Mouse (Mus musculus): ENCODE measurements around the gene 3110070M22Rik. TPM values are rescaled to one million over a fixed set of nuclear protein-coding genes. Genes with fewer than 3 reads are reported as not detected.
A peak's percentile ranks its signal among the peaks of the same experiment; 100 is the strongest.
"Not testable (repeated sequence)": the region's sequence is repeated elsewhere in the genome, so short reads cannot be mapped to it uniquely, and the experiment has no call there.

3110070M22Rik gene
- 0.13 and 0.25 TPM in 2 replicates for polyA plus RNA-seq (2015; fragmentation: Nextera tagmentation; extraction: Ambion mirVana)

DNA sequence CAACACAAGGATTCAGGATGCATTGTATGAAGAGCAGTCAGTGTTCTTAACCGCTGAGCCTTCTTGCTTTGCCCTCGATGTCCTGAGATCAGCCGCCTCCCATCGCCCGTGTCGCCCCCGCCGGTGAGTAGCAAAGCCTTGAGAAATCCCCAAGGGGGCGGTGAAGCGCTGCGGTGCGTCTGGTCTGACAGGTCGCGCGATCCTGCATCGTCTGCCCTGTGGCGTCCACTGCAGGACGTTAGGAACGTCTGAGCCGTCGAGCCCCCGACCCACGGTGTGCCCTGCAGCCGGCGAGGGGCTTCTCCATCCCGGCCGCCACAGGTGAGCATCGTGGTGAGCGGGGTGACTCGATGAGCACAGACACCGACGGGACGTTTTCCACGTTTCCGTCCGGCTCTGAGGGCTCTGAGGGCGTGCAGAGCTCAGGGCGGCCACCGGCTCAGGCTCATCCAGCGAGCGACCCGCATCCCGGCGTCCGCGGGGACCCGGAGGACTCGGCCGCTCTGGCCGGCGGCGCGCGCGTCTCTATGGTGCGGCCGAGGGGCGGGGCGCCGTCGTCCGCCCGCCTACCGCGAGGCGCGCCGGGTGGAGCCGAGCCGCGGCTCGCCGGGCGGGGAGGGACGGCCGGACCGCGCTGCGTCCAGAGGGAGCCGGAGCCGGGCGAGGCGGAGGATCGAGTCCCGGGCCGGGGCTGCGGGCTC, at the start of gene 3110070M22Rik, which contains the start of gene Tmem267:
TSS of gene 3110070M22Rik (minus strand) at position 504 of the 701 bp plus-strand sequence.
TSS of gene Tmem267 (plus strand) at position 160 of the 701 bp plus-strand sequence.
- no peaks in the 10 kb centered on the region for H3K27me3 ChIP-seq (ENCODE audit: control insufficient read depth, insufficient read depth, low read depth, low read length)
- no peaks in the 10 kb centered on the region for H3K4me1 ChIP-seq (ENCODE audit: control insufficient read depth, low read depth, low read length)
- H3K4me2 ChIP-seq (ENCODE audit: low read depth, low read length): peak within 1 kb of the TSS; percentile 47
- WGBS (ENCODE audit: insufficient replicate concordance): 74% methylated on average over 87 of the region's 87 CpGs
- ATAC-seq (ENCODE audit: low read depth): no peak; the same call in 1 of the 2 replicates
- no peak within 1 kb of the TSS; the same call in 1 of the 2 replicates for H3K4me3 ChIP-seq (ENCODE audit: low read depth, low read length)
- peaks cover 7% of the 10 kb centered on the region for H3K36me3 ChIP-seq (ENCODE audit: control insufficient read depth, insufficient read depth)
- peaks cover 8% of the 10 kb centered on the region for H3K9me3 ChIP-seq (replicated peaks; ENCODE audit: control insufficient read depth, low read length)
- peak within 1 kb of the TSS; percentile 50 for H3K9ac ChIP-seq (ENCODE audit: low read depth, low read length)
- H3K27ac ChIP-seq (ENCODE audit: low read length): no peak within 1 kb of the TSS

DNA sequence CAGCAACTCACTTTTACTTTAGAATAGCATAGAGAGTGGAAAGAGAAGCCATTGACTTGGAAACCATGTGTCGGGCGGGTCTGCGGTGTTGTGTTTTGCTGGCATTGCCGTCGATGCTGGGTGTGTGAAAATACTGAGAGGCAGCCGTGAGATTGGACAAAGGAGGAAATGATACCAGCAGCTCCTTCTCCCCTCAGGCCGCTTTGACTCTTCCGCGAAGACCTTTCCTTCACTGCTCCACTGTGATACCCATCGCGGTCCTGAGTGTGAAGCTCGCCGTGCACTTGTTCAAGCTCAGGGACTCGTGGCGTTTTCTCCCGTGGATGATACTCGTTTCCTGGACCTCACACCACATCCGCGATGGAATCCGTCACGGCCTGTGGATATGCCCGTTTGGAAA, 6.8 kb upstream of the 3110070M22Rik start:
- H3K9me3 ChIP-seq (replicated peaks; ENCODE audit: control insufficient read depth, low read length): peaks cover 11% of the 10 kb centered on the region
- ATAC-seq (ENCODE audit: low read depth): peak; percentile 25; the same call in 1 of the 2 replicates
- H3K27me3 ChIP-seq (ENCODE audit: control insufficient read depth, insufficient read depth, low read depth, low read length); H3K36me3 ChIP-seq (ENCODE audit: control insufficient read depth, insufficient read depth); H3K4me2 ChIP-seq (ENCODE audit: low read depth, low read length); H3K4me1 ChIP-seq (ENCODE audit: control insufficient read depth, low read depth, low read length); H3K27ac ChIP-seq (ENCODE audit: low read length); H3K9ac ChIP-seq (ENCODE audit: low read depth, low read length); H3K4me3 ChIP-seq (ENCODE audit: low read depth, low read length): not testable (repeated sequence)
- WGBS (ENCODE audit: insufficient replicate concordance): 83% methylated on average over 9 of the region's 22 CpGs

DNA sequence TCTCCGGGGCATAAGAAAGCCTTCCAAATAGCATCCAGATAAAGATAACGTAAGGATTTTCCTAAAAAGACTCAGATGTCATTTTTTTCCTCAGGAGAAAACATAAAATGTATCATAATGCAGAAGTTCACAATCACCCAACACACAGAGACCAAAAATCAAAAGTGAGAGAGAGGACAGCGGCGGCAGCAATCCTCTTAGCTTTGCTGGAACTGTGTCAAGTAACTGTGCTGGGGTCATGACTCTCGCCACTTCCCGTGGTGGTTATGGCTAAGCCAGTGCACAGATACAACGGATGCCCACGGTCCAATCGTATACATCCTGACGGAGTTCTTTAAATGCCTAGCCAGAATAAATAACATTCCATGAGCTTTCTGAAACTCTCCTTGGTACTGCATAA, 3.9 kb upstream of the 3110070M22Rik start:
- ATAC-seq (ENCODE audit: low read depth): not testable (repeated sequence)

DNA sequence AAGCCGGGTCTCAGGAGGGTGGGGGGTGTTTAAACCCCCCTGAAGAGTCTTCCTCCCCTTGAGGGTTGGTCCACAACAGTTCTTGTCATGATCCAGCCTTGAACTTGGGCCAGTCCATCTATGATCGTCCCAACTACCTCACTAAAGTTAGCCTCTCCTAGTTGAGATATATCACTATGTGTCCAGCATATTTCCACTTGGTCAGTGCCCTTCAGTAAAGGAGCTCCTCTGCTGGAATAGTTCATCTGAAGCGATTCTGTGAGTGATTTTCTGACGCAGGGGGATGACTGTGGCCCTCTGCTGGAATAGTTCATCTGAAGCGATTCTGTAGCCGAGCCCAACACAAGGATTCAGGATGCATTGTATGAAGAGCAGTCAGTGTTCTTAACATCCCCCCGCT, 829 bp downstream of the 3110070M22Rik start:
- no peak for ATAC-seq (ENCODE audit: low read depth)
- H3K9me3 ChIP-seq (replicated peaks; ENCODE audit: control insufficient read depth, low read length): peaks cover 8% of the 10 kb centered on the region
- H3K9ac ChIP-seq (ENCODE audit: low read depth, low read length): no peak overlapping the region
- no peak overlapping the region for H3K27ac ChIP-seq (ENCODE audit: low read length)
- WGBS (ENCODE audit: insufficient replicate concordance): 55% methylated on average over 7 of the region's 7 CpGs
- peaks cover 7% of the 10 kb centered on the region for H3K36me3 ChIP-seq (ENCODE audit: control insufficient read depth, insufficient read depth)
- H3K4me2 ChIP-seq (ENCODE audit: low read depth, low read length): peak overlapping the region; percentile 47
- H3K27me3 ChIP-seq (ENCODE audit: control insufficient read depth, insufficient read depth, low read depth, low read length): no peaks in the 10 kb centered on the region
- no peaks in the 10 kb centered on the region for H3K4me1 ChIP-seq (ENCODE audit: control insufficient read depth, low read depth, low read length)
- no peak overlapping the region for H3K4me3 ChIP-seq (ENCODE audit: low read depth, low read length)

More for the DNA sequence above, 3.9 kb upstream of the 3110070M22Rik start:
- not testable (repeated sequence) for H3K27ac ChIP-seq (ENCODE audit: low read length); H3K9ac ChIP-seq (ENCODE audit: low read depth, low read length); H3K27me3 ChIP-seq (ENCODE audit: control insufficient read depth, insufficient read depth, low read depth, low read length); H3K4me2 ChIP-seq (ENCODE audit: low read depth, low read length); H3K36me3 ChIP-seq (ENCODE audit: control insufficient read depth, insufficient read depth); H3K4me3 ChIP-seq (ENCODE audit: low read depth, low read length); H3K4me1 ChIP-seq (ENCODE audit: control insufficient read depth, low read depth, low read length)
- H3K9me3 ChIP-seq (replicated peaks; ENCODE audit: control insufficient read depth, low read length): peaks cover 11% of the 10 kb centered on the region
- WGBS (ENCODE audit: insufficient replicate concordance): 73% methylated on average over 10 of the region's 10 CpGs

DNA sequence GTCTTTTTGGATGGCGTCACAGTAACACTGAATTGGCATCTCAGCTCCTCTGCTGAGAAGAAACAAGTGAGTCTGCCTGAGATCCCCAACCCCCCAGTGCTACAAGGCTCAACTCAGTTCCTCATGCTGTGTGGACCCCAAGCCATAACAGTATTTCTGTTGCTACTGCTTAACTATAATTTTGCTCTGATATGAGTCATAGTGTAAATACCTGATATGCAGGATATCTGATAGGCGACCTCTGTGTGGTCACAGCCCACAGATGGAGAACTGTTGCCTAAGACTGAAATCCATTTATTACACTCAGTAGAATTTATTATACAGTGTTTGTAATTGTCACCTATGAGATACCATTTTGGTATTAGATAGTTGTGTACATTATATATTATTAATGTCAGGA, 10.4 kb downstream of the 3110070M22Rik start:
- no peak for ATAC-seq (ENCODE audit: low read depth)
- peaks cover 22% of the 10 kb centered on the region for H3K36me3 ChIP-seq (ENCODE audit: control insufficient read depth, insufficient read depth)
- 75% methylated on average over 2 of the region's 2 CpGs for WGBS (ENCODE audit: insufficient replicate concordance)

DNA sequence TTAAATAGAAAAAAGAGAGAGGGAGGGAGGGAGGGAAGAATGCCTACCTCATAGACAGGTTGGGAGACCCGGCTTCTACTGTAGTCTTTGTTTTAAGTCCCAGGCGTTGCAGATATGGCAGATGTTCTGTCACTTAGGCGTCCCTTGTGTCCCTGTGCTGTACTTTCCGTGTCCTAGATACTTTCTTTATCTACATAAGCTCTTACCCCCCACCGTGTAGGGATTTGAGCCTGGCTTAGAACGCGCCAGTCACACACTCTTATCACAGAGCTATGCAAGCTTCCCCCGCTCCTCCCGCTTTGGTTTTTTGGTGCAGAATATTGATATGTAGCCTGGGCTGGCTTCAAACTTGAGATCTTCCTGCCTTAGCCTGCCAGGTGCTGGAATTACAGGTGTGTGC, 11.6 kb downstream of the 3110070M22Rik start:
- H3K4me3 ChIP-seq (ENCODE audit: low read depth, low read length): no peak overlapping the region
- peaks cover 22% of the 10 kb centered on the region for H3K36me3 ChIP-seq (ENCODE audit: control insufficient read depth, insufficient read depth)
- WGBS (ENCODE audit: insufficient replicate concordance): 62% methylated on average over 9 of the region's 9 CpGs
- no peaks in the 10 kb centered on the region for H3K27me3 ChIP-seq (ENCODE audit: control insufficient read depth, insufficient read depth, low read depth, low read length)
- H3K9ac ChIP-seq (ENCODE audit: low read depth, low read length): no peak overlapping the region
- ATAC-seq (ENCODE audit: low read depth): no peak
- H3K27ac ChIP-seq (ENCODE audit: low read length): no peak overlapping the region
- H3K4me2 ChIP-seq (ENCODE audit: low read depth, low read length): no peak overlapping the region
- H3K9me3 ChIP-seq (replicated peaks; ENCODE audit: control insufficient read depth, low read length): no peaks in the 10 kb centered on the region
- H3K4me1 ChIP-seq (ENCODE audit: control insufficient read depth, low read depth, low read length): no peaks in the 10 kb centered on the region

More for the DNA sequence above, 10.4 kb downstream of the 3110070M22Rik start:
- no peaks in the 10 kb centered on the region for H3K4me1 ChIP-seq (ENCODE audit: control insufficient read depth, low read depth, low read length)
- H3K9me3 ChIP-seq (replicated peaks; ENCODE audit: control insufficient read depth, low read length): no peaks in the 10 kb centered on the region
- no peak overlapping the region for H3K27ac ChIP-seq (ENCODE audit: low read length)
- no peaks in the 10 kb centered on the region for H3K27me3 ChIP-seq (ENCODE audit: control insufficient read depth, insufficient read depth, low read depth, low read length)
- no peak overlapping the region for H3K4me2 ChIP-seq (ENCODE audit: low read depth, low read length)
- H3K4me3 ChIP-seq (ENCODE audit: low read depth, low read length): no peak overlapping the region
- no peak overlapping the region for H3K9ac ChIP-seq (ENCODE audit: low read depth, low read length)

DNA sequence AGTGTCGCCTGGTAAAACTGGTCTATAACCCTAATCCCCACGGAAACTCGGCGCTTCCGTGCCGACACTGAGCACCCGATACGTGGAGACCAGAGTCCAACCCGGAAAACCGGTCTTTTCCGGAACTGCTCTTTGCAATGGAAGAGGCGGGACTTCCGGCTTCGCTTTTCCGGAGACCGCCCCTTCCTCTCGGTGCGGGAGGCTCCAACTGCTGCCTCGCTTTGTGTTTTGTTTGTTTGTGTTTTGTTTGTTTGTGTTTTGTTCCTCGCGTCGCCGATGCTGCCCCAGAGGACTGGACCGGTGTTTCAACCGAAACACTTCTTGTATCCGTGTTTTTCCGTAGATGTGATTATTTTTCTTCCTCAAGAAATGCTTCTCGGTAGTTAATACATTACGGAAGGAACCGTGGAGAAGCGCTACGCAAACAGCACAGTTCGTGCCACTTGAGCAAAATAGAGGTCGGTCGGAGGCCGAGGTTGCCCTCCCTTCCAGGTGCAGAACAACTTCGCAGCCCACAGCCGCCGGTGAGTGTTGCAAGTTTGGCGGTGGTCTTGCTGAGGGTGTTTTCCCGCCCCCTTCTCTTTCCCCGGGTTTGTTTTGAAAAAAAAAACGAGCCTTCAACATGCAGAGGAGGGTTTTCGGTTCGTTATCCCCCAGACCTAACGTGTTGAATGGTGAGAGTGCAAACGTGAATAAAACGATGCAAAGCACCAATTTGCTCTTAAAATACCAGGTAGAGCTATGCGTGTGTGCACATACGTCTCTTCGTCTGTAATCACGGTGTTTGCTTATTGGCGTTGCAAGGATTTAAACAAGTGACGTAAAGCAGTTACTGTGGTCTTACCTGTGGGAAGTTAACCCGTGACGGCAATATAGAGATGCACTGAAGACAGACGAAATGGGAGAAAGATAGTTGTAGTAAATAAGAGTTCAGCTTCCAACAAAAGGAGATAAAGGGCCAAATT, 25.3 kb downstream of the 3110070M22Rik start, which contains the start of gene 4833420G17Rik:
TSS of gene 4833420G17Rik (plus strand) at position 173 of the 965 bp plus-strand sequence.
- Histone ChIP-seq H3K27ac (ENCODE audit: low read length) (peak within 1 kb of the TSS; percentile 84), H3K9ac (ENCODE audit: low read depth, low read length) (peak within 1 kb of the TSS; percentile 70), H3K9me3 (replicated peaks; ENCODE audit: control insufficient read depth, low read length) (no peaks in the 10 kb centered on the region), H3K4me2 (ENCODE audit: low read depth, low read length) (peak within 1 kb of the TSS; percentile 83), H3K4me3 (ENCODE audit: low read depth, low read length) (peak within 1 kb of the TSS; percentile 75), H3K27me3 (ENCODE audit: control insufficient read depth, insufficient read depth, low read depth, low read length) (no peaks in the 10 kb centered on the region), H3K4me1 (ENCODE audit: control insufficient read depth, low read depth, low read length) (peaks cover 9% of the 10 kb centered on the region), H3K36me3 (ENCODE audit: control insufficient read depth, insufficient read depth) (no peaks in the 10 kb centered on the region; the same call in 1 of the 2 replicates)
- WGBS (ENCODE audit: insufficient replicate concordance): 6% methylated on average over 57 of the region's 57 CpGs
- ATAC-seq (ENCODE audit: low read depth): peak; percentile 99

DNA sequence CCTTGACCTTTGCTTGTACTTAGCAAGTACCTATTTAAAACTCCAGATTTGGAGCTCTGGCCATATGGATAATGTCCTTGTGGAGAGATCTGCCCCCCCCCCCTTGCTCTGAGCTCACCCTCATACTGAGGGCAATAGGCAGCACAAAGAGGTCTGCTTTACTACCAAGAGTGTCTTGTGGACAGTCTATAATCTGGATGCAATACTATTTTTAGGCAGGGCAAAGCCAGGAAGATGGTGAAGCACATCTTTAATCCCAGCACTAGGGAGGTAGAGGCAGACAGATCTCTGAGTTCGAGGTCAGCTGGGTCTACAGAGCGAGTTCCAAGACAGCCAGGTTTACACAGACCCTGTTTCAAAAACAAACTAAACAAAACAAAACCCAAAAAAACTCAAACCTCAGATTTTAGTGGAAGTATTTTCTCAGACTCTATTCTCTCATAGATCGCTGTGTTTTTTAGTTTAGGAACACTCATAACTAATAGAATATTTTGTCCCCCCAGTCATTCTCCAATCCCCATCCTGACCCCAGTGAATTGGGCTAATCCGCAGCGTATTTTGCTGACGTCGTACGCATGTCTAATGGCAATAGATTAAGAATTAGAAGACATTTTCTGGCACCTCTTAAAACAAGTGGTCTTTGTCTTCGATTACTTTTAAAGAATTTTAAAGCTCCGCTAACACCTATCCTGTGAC, 26.1 kb downstream of the 3110070M22Rik start:
- Histone ChIP-seq H3K27ac (ENCODE audit: low read length) (peak overlapping the region; percentile 84), H3K9me3 (replicated peaks; ENCODE audit: control insufficient read depth, low read length) (no peaks in the 10 kb centered on the region), H3K27me3 (ENCODE audit: control insufficient read depth, insufficient read depth, low read depth, low read length) (no peaks in the 10 kb centered on the region), H3K4me2 (ENCODE audit: low read depth, low read length) (peak overlapping the region; percentile 62), H3K36me3 (ENCODE audit: control insufficient read depth, insufficient read depth) (no peaks in the 10 kb centered on the region; the same call in 1 of the 2 replicates), H3K9ac (ENCODE audit: low read depth, low read length) (peak overlapping the region; percentile 70), H3K4me1 (ENCODE audit: control insufficient read depth, low read depth, low read length) (peaks cover 9% of the 10 kb centered on the region), H3K4me3 (ENCODE audit: low read depth, low read length) (peak overlapping the region; percentile 75)
- WGBS (ENCODE audit: insufficient replicate concordance): 9% methylated on average over 10 of the region's 10 CpGs
- ATAC-seq (ENCODE audit: low read depth): peak; percentile 57

Measured in liver, embryonic 16.5 days (tissue).